Mouse (Mus musculus): Measurements from ENCODE around the gene Gtsf1l. TPM values are rescaled to one million over a fixed set of nuclear protein-coding genes. Genes with fewer than 3 reads are reported as not detected.

Gtsf1l gene
- polyA plus RNA-seq, 1 experiment from 2014 or later = not detected

- WGBS = 86% methylated on average over 2 of the region's 2 CpGs
- H3K4me2 ChIP-seq = no peak overlapping the region
- no peaks in the 10 kb centered on the region for H3K9me3 ChIP-seq (replicated peaks)
- no peak overlapping the region for H3K27ac ChIP-seq
- no peak overlapping the region for H3K9ac ChIP-seq
- no peak overlapping the region for H3K4me3 ChIP-seq
- H3K27me3 ChIP-seq = no peaks in the 10 kb centered on the region
- ATAC-seq (replicated peaks; ENCODE audit: insufficient number of reproducible peaks, insufficient read depth, low FRiP score, low read depth) = no peak
- peaks cover 28% of the 10 kb centered on the region for H3K36me3 ChIP-seq
- H3K4me1 ChIP-seq (replicated peaks) = peaks cover 6% of the 10 kb centered on the region
These were observed 38.5 kb downstream of the Gtsf1l start for GRCm38 (mm10) chr2:163049116-163049515.

GRCm38 (mm10) chr2:163048125-163048524, 39.5 kb downstream of the Gtsf1l start:
- no peaks in the 10 kb centered on the region for H3K27me3 ChIP-seq
- 0 out of 2 replicates have a peak, but pooled peaks have one; percentile 31 for ATAC-seq (replicated peaks; ENCODE audit: insufficient number of reproducible peaks, insufficient read depth, low FRiP score, low read depth)
- no peaks in the 10 kb centered on the region for H3K9me3 ChIP-seq (replicated peaks)
- H3K9ac ChIP-seq = no peak overlapping the region
- peaks cover 36% of the 10 kb centered on the region for H3K36me3 ChIP-seq
- WGBS = 3% methylated on average over 10 of the region's 10 CpGs
- no peaks in the 10 kb centered on the region for H3K4me1 ChIP-seq (replicated peaks)
- H3K4me3 ChIP-seq = peak overlapping the region; percentile 35
- peak overlapping the region; percentile 60 for H3K4me2 ChIP-seq
- no peak overlapping the region for H3K27ac ChIP-seq

GRCm38 (mm10) chr2:163039940-163040339, 47.7 kb downstream of the Gtsf1l start:
- Histone ChIP-seq H3K9ac (no peak overlapping the region), H3K27me3 (no peaks in the 10 kb centered on the region), H3K4me2 (no peak overlapping the region), H3K36me3 (peaks cover 64% of the 10 kb centered on the region), H3K4me1 (replicated peaks) (peaks cover 9% of the 10 kb centered on the region), H3K4me3 (no peak overlapping the region), H3K9me3 (replicated peaks) (no peaks in the 10 kb centered on the region), H3K27ac (no peak overlapping the region)
- WGBS = 80% methylated on average over 7 of the region's 7 CpGs
- ATAC-seq (replicated peaks; ENCODE audit: insufficient number of reproducible peaks, insufficient read depth, low FRiP score, low read depth) = no peak

Small RNA genes within 50 kb of the gene (microRNA-seq; reads per million reads assigned to microRNA genes)
- gene Gm22174 = not detected
- not detected for gene Mir7003

Other genes with a start within 250 kb of the Gtsf1l start
- 105 and 121 TPM in 2 replicates for gene Srsf6, start 156.3 kb downstream of the Gtsf1l start, polyA plus RNA-seq (2015; fragmentation: Nextera tagmentation; extraction: Ambion mirVana)
- gene L3mbtl1, start 144.4 kb downstream of the Gtsf1l start, polyA plus RNA-seq (2015; fragmentation: Nextera tagmentation; extraction: Ambion mirVana) = 0.09 TPM in 1 of 2 replicates, not detected in the other
- gene Sgk2, start 100.5 kb downstream of the Gtsf1l start, polyA plus RNA-seq (2015; fragmentation: Nextera tagmentation; extraction: Ambion mirVana) = not detected in 2 replicates
- gene Ift52, start 70.5 kb downstream of the Gtsf1l start, polyA plus RNA-seq (2015; fragmentation: Nextera tagmentation; extraction: Ambion mirVana) = 32.0 and 33.8 TPM in 2 replicates
- 12.0 and 16.2 TPM in 2 replicates for gene Mybl2, start 33.2 kb downstream of the Gtsf1l start, polyA plus RNA-seq (2015; fragmentation: Nextera tagmentation; extraction: Ambion mirVana)
- gene Tox2, start 115.3 kb upstream of the Gtsf1l start, polyA plus RNA-seq (2015; fragmentation: Nextera tagmentation; extraction: Ambion mirVana) = 4.4 and 5.9 TPM in 2 replicates

Measured in heart, embryonic 15.5 days (tissue).